Mouse (Mus musculus) embryonic facial prominence, embryonic 10.5 days (tissue): ENCODE data around the gene Gm5108. TPM values are rescaled to one million over a fixed set of nuclear protein-coding genes. Genes with fewer than 3 reads are reported as not detected.

Experiments
- DNase-seq: peaks from one replicate; pipeline ENCODE4 v3.0.0-alpha.2; 2017; ENCODE audit warnings: low spot score
- H3K27ac ChIP-seq: fragments of 300-500 bp; sonication (generic); replicated peaks from 2 replicates; pipeline ENCODE4 v1.5.1; 2016; ENCODE audit warnings: mild to moderate bottlenecking
- H3K27me3 ChIP-seq: fragments of 300-500 bp; sonication (generic); replicated peaks from 2 replicates; pipeline ENCODE4 v1.6.1; 2016; ENCODE audit warnings: low read depth, mild to moderate bottlenecking; ENCODE audit not compliant: poor library complexity, severe bottlenecking
- H3K36me3 ChIP-seq: fragments of 300-500 bp; sonication (generic); replicated peaks from 2 replicates; pipeline ENCODE4 v1.6.1; 2016; ENCODE audit warnings: mild to moderate bottlenecking, moderate library complexity
- H3K4me1 ChIP-seq: fragments of 300-500 bp; sonication (generic); 2 replicates; pipeline ENCODE4 v1.6.1; 2016
- H3K4me3 ChIP-seq: fragments of 300-500 bp; sonication (generic); 2 replicates; pipeline ENCODE4 v1.5.1; 2016; ENCODE audit warnings: mild to moderate bottlenecking, moderate library complexity
- H3K9me3 ChIP-seq: fragments of 300-500 bp; sonication (generic); 2 replicates; pipeline ENCODE4 v1.6.1; 2016; ENCODE audit warnings: mild to moderate bottlenecking
- WGBS: fragments of 180-500 bp; shearing (Covaris S2); methylation state at CpG from one replicate; pipeline ENCODE4 v1.1.7; 2016; 5-methylcytosine and 5-hydroxymethylcytosine counted together
- polyA plus RNA-seq: library from polyadenylated mRNA; unstranded; fragments of >200 nt; fragmentation: Nextera tagmentation; extraction: Ambion mirVana; gene quantifications from 2 replicates; pipeline ENCODE4 v1.2.1, GENCODE M21; 2016

Gene Gm5108
- polyA plus RNA-seq, result not detected in 2 replicates

- no peaks in the 10 kb centered on the region for H3K36me3 ChIP-seq
- 89% methylated on average over 2 of the region's 2 CpGs for WGBS
- no peak for DNase-seq
- H3K4me1 ChIP-seq, result no peaks in the 10 kb centered on the region; the same call in 1 of the 2 replicates
- no peak within 1 kb of the TSS for H3K4me3 ChIP-seq
- H3K27me3 ChIP-seq, result no peaks in the 10 kb centered on the region
- no peaks in the 10 kb centered on the region for H3K9me3 ChIP-seq
- H3K27ac ChIP-seq, result no peak within 1 kb of the TSS
These were observed at the start of gene Gm5108 for GRCm38 (mm10) chr5:67941369-67941768. Gene Gm5108 (plus strand): TSS chr5:67941669.

DNA sequence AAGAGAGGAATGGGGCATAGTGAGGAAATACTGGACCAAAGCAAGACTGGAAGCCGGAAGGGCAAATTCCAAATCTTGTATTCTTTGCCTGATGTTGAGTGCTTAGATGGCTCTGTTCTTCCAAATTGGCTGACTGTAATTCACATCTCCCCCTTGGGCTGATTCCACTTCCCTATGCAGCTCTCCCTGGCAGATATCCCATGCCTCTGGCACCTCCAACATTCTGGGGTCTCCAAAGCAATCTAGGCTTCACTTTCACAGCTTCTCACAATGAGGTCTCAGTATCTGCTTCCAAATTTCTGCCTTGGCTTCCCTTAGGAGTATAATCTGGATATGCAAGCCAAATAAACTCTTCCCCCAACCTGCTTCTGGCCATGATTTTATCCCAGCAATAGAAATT, 42.5 kb upstream of the Gm5108 start:
- no peak for DNase-seq
- no peak overlapping the region for H3K27ac ChIP-seq

DNA sequence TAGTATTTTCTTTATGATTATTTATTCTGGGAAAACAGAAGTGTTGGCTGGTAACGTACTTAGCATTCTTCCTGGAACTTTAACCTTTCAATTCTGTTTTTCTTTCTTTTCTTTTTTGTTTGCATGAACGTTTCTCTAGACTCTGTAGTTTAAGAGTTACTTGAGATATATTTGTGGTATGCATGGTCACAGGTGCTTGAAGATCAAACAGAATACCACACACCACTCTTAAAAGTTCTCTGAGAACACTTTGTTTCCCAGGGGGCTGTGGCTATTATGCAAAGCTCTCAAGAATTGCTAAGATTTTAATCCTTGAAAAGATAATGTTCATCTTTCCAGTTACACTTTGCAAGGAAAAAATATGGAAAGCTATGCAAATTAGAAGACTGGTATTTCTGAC, 36.9 kb upstream of the Gm5108 start:
- H3K36me3 ChIP-seq, result no peaks in the 10 kb centered on the region
- no peak for DNase-seq
- no peak overlapping the region for H3K27ac ChIP-seq
- no peaks in the 10 kb centered on the region for H3K9me3 ChIP-seq
- 80% methylated on average over 2 of the region's 2 CpGs for WGBS
- no peaks in the 10 kb centered on the region for H3K4me1 ChIP-seq
- H3K27me3 ChIP-seq, result no peaks in the 10 kb centered on the region
- no peak overlapping the region for H3K4me3 ChIP-seq

More for the DNA sequence above, 42.5 kb upstream of the Gm5108 start:
- H3K27me3 ChIP-seq, result no peaks in the 10 kb centered on the region
- H3K4me3 ChIP-seq, result no peak overlapping the region
- no peaks in the 10 kb centered on the region for H3K36me3 ChIP-seq
- WGBS, result 88% methylated on average over 1 of the region's 1 CpGs
- no peaks in the 10 kb centered on the region for H3K4me1 ChIP-seq
- H3K9me3 ChIP-seq, result no peaks in the 10 kb centered on the region

DNA sequence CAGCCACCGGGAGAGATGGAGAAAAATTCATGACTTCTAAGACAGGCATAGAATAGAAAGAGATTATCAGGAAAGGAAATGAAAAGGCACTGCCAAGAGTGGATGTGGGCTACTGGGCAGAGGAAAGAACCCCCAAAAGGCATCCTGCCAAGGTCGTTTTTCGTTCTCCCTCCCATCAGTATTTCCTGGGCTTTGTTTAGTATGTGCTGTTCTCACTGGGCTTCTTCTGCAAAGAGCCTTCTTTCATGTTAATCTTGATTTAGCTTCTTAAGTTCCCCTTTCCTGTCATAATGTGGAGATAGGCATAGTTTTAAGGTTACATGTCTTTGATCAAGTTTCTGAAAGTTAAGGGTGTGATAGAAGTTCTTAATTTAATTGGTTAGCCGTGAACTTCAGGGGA, 10.9 kb upstream of the Gm5108 start:
- no peaks in the 10 kb centered on the region for H3K27me3 ChIP-seq
- WGBS, result 63% methylated on average over 4 of the region's 4 CpGs
- no peak overlapping the region for H3K27ac ChIP-seq
- no peak overlapping the region for H3K4me3 ChIP-seq
- no peaks in the 10 kb centered on the region for H3K9me3 ChIP-seq
- no peaks in the 10 kb centered on the region for H3K36me3 ChIP-seq
- DNase-seq, result no peak
- H3K4me1 ChIP-seq, result no peaks in the 10 kb centered on the region

- WGBS, result 86% methylated on average over 2 of the region's 2 CpGs
These were observed 9.8 kb upstream of the Gm5108 start for GRCm38 (mm10) chr5:67931623-67932022.

GRCm38 (mm10) chr5:67943199-67943598, 1.7 kb downstream of the Gm5108 start:
- no peaks in the 10 kb centered on the region for H3K27me3 ChIP-seq
- no peak overlapping the region for H3K4me3 ChIP-seq
- H3K9me3 ChIP-seq, result no peaks in the 10 kb centered on the region
- H3K27ac ChIP-seq, result no peak overlapping the region
- DNase-seq, result no peak
- 58% methylated on average over 2 of the region's 2 CpGs for WGBS
- no peaks in the 10 kb centered on the region; the same call in 1 of the 2 replicates for H3K4me1 ChIP-seq
- H3K36me3 ChIP-seq, result no peaks in the 10 kb centered on the region

More at GRCm38 (mm10) chr5:67931623-67932022, 9.8 kb upstream of the Gm5108 start:
- Histone ChIP-seq H3K4me1 (no peaks in the 10 kb centered on the region), H3K36me3 (no peaks in the 10 kb centered on the region), H3K27me3 (no peaks in the 10 kb centered on the region), H3K9me3 (no peaks in the 10 kb centered on the region), H3K4me3 (no peak overlapping the region), H3K27ac (no peak overlapping the region)
- no peak for DNase-seq

DNA sequence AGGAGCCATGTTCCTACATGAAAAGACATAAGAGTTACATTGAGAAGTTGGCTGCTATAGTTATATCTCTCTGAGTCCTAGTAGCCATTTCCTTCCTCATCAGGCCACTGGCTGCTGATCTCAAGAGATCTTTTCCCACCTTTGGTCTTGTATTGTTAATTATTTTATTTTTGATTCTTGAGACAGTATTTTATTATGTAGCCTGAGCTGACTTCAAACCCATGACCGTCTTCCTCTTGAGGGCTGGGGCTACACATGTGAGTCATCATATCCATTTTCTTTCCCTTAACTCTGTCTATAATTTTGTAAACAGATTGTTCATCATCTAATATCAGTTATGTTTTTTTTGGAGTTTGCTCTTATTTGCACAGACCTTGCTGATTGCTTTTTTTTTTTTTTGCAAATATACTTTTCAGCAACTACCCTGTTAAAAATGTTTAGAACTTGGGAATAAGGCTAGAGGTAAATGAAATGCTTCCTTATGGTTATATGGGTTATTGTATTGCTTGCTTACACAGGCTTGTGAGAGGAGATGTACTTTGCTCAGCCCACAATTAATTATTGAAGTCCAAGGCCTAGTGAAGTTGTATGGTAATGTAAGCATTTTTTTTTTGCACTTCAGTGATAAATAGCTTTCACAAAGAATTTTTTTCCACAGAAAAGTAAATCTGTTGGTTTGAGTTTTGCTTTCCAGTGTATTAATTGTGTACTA, 2.8 kb downstream of the Gm5108 start:
- DNase-seq, result no peak
- Histone ChIP-seq H3K4me3 (no peak overlapping the region), H3K9me3 (no peaks in the 10 kb centered on the region), H3K36me3 (no peaks in the 10 kb centered on the region), H3K4me1 (no peaks in the 10 kb centered on the region; the same call in 1 of the 2 replicates), H3K27me3 (no peaks in the 10 kb centered on the region), H3K27ac (no peak overlapping the region)
- WGBS, result 90% methylated on average over 1 of the region's 1 CpGs

DNA sequence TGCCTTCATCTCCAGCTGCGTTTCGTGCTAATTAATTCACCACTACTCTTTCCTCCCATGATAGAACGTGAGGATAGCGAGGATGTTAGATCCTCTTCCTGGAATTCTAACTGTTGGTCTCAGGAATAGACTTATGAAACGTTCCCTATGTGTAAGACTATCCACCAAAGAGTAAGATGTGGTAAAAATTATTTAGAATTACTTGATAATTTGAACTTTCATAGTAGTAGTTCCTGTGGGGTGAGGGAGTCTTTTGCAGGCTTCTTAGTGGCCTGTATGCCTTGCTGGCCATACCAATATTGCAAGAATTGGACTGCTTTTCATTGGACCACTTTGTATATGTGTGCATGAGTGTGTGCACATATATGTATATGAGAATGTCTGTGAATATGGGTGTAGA, 4.9 kb downstream of the Gm5108 start, which contains the start of gene Gm21905:
TSS of gene Gm21905 (minus strand) at position 101 of the 400 bp plus-strand sequence.
- 84% methylated on average over 5 of the region's 5 CpGs for whole genome bisulfite sequencing
- DNase-seq, result no peak
- Histone ChIP-seq H3K9me3 (no peaks in the 10 kb centered on the region), H3K27ac (no peak within 1 kb of the TSS), H3K36me3 (no peaks in the 10 kb centered on the region), H3K4me3 (no peak within 1 kb of the TSS), H3K4me1 (no peaks in the 10 kb centered on the region), H3K27me3 (no peaks in the 10 kb centered on the region)

DNA sequence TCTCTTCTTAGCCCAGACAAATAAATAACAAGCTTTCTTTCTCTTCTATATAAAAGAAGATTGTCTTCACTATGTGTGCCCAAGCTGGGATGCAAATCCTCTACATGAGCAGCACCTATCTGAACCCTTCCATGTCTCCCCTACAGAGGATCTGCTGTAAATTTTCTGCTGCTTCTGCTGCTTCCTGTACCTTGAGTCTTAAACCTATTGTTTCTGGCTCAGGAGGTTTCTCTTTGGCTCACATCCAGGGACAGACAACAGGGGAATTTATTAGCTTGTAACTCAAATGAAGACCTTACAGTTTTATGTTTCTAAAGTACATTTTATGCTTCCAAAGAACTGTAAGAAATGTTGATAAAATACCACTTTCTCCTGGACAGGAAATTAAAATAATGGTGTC, 5.5 kb downstream of the Gm5108 start:
- Histone ChIP-seq H3K27me3 (no peaks in the 10 kb centered on the region), H3K4me3 (no peak overlapping the region), H3K36me3 (no peaks in the 10 kb centered on the region), H3K9me3 (no peaks in the 10 kb centered on the region), H3K27ac (no peak overlapping the region), H3K4me1 (no peaks in the 10 kb centered on the region)
- DNase-seq, result no peak

- H3K4me1 ChIP-seq, result no peaks in the 10 kb centered on the region
These were observed 6.6 kb downstream of the Gm5108 start for GRCm38 (mm10) chr5:67948074-67948473.

DNA sequence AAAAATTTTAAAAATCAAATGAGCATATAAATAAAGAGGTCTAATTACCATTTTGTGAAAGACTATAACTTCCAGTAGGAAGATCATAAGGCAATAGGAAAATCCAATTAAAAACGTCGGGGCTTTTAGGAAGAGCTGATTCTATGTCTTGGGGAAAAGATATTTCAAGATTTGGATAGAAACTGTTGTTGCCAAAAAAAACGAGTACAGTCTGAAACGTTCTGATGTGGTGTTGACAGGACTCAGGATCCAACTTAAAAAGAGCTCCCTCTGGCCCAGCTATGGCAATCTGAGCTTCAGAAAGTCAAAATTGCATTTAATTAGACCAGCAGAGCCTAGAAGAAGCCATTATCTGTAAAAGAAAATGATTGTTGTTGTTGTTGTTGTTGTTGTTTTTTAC, 12.6 kb downstream of the Gm5108 start:
- WGBS, result 78% methylated on average over 4 of the region's 4 CpGs
- Histone ChIP-seq H3K27ac (no peak overlapping the region), H3K27me3 (no peaks in the 10 kb centered on the region), H3K36me3 (no peaks in the 10 kb centered on the region), H3K4me3 (no peak overlapping the region), H3K4me1 (no peaks in the 10 kb centered on the region), H3K9me3 (no peaks in the 10 kb centered on the region)
- DNase-seq, result no peak

More at GRCm38 (mm10) chr5:67948074-67948473, 6.6 kb downstream of the Gm5108 start:
- Histone ChIP-seq H3K9me3 (no peaks in the 10 kb centered on the region), H3K4me3 (no peak overlapping the region), H3K27ac (no peak overlapping the region), H3K27me3 (no peaks in the 10 kb centered on the region), H3K36me3 (no peaks in the 10 kb centered on the region)
- WGBS, result 94% methylated on average over 5 of the region's 5 CpGs
- no peak for DNase-seq

GRCm38 (mm10) chr5:67955486-67955885, 14.0 kb downstream of the Gm5108 start:
- no peaks in the 10 kb centered on the region for H3K27me3 ChIP-seq
- H3K36me3 ChIP-seq, result no peaks in the 10 kb centered on the region
- no peak overlapping the region for H3K27ac ChIP-seq
- DNase-seq, result no peak
- H3K4me3 ChIP-seq, result no peak overlapping the region
- H3K4me1 ChIP-seq, result no peaks in the 10 kb centered on the region
- H3K9me3 ChIP-seq, result no peaks in the 10 kb centered on the region
- 78% methylated on average over 7 of the region's 7 CpGs for WGBS
